Mouse (Mus musculus) lung, adult 2 months (tissue): ENCODE results near the gene Dnase1l3.

Experiments used
- CTCF ChIP-seq: fragments of 200-500 bp; IDR thresholded peaks from 2 replicates; pipeline ENCODE4 v1.5.1; 2011; ENCODE audit warnings: mild to moderate bottlenecking, low read length, control low read depth; ENCODE audit not compliant: insufficient read depth
- POLR2A ChIP-seq: fragments of 200-500 bp; IDR thresholded peaks from 2 replicates; pipeline ENCODE4 v1.6.1; 2011; ENCODE audit warnings: low read depth, mild to moderate bottlenecking, control low read depth, low read length, borderline replicate concordance; ENCODE audit errors: extremely low read depth

DNA sequence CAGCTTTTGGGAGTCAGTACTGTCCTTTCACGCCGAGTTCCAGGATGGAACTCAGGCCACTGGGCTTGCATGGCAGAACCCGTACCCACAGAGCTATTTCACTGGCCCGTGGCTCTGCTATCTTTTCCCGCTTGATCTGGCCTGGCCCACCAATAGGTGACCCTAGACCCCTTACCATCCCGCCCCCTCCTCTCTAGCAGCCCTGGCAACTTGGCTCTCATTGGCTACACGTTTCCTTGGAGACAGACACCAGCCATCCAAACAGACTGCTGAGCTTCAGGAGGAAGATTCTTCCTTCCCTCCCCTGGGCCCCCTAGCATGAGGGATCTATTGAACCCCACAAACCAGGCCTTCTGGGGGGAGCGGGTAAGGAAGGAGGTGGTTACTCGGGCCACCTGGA is 37.3 kb downstream of the Dnase1l3 start, which contains the start of gene Gm45521:
- no peak for TF ChIP-seq CTCF
- no peak for TF ChIP-seq POLR2A
